Mouse (Mus musculus) thymus, adult 2 months (tissue): ENCODE measurements at regions not wholly inside any gene's neighbourhood (a gene's known extent, or its start where the extent isn't known, plus 50 kb on each side); places are given as distances from the start of the nearest gene placed in this dataset.

ENCODE experiments used
- CTCF ChIP-seq: fragments of 200-500 bp; IDR thresholded peaks from 2 replicates; pipeline ENCODE4 v1.5.1; 2012; ENCODE audit warnings: mild to moderate bottlenecking, control low read depth, low read length, moderate library complexity, borderline replicate concordance; ENCODE audit not compliant: control insufficient read depth, poor library complexity, insufficient read depth; ENCODE audit errors: extremely low read depth
- POLR2A ChIP-seq: fragments of 200-500 bp; IDR thresholded peaks from 2 replicates; pipeline ENCODE4 v1.6.1; 2012; ENCODE audit warnings: mild to moderate bottlenecking, low read length, control low read depth, moderate library complexity; ENCODE audit not compliant: control insufficient read depth, poor library complexity, insufficient read depth; ENCODE audit errors: extremely low read depth

DNA sequence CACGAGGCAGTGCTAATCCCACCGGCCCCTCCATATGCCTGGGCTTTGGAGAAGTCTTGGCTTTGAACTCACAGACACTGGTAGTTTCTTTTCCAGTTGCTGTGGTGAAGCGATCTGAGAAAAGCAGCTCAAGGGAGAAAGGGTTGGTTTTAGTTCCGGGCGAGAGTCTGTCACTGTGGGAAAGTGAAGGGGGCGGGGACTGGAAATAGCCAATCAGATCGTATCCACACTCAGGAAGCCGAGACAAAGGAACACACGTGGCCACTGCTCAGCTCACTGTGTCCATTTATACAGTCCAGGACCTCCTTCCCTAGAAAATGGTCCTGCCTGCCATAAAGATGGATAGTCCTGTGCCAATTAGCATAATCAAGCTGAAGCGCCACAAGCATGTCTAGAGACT is 57.2 kb upstream of the Tgfbr2 start:
- TF ChIP-seq POLR2A (no peak), CTCF (no peak)
